In genomic region chr11:85234363-85234989, GRCm38 (mm10) we compare ENCODE assay signal across 8 mouse cellular contexts. TPM values are rescaled to one million over a fixed set of nuclear protein-coding genes. Genes with fewer than 3 reads are reported as not detected.
DNase-seq lines count a peak whose midpoint lies in the region; ATAC-seq and TF ChIP-seq lines count a peak whose summit lies in the region.

No protein-coding gene starts in this region.

- peak overlapping the region; percentile 99 for H3K4me3 ChIP-seq in hindbrain, embryonic 16.5 days (ENCODE audit: low read length)
- H3K4me3 ChIP-seq in left cerebral cortex, adult 2 months: peak overlapping the region; percentile 88
- peak overlapping the region; percentile 93 for H3K4me3 ChIP-seq in macrophage (ENCODE audit: inconsistent target)

- H3K9me3 ChIP-seq in hindbrain, embryonic 16.5 days (ENCODE audit: control insufficient read depth, low read length): no peaks in the 10 kb centered on the region

- ATAC-seq in hindbrain, embryonic 16.5 days: peak; percentile 97

- peak; percentile 61 for DNase-seq in WW6 (ENCODE audit: low read depth, low spot score)
- peak; percentile 89 to 90 for DNase-seq in cerebellum, postnatal 25 days
- DNase-seq in gastrocnemius, adult 18-20 months (ENCODE audit: low spot score): peak; percentile 81
- DNase-seq in left cerebral cortex, adult 2 months (ENCODE audit: extremely low spot score in 1 of 2, low spot score in 2 of 2): peak; percentile 80 to 82
- DNase-seq in right cerebral cortex, adult 2 months (ENCODE audit: low spot score in 2 of 2): peak; percentile 81 to 86
- peak; percentile 31 for DNase-seq in urinary bladder, postnatal 10 days (ENCODE audit: low spot score)

- peak overlapping the region; percentile 100 for H3K27ac ChIP-seq in hindbrain, embryonic 16.5 days (ENCODE audit: low read depth, low read length)
- H3K27ac ChIP-seq in left cerebral cortex, adult 2 months: peak overlapping the region; percentile 88
- H3K27ac ChIP-seq in macrophage: peak overlapping the region; percentile 62

- WGBS in hindbrain, embryonic 16.5 days: under 1% methylated on average over 52 of the region's 70 CpGs
- under 1% methylated on average over 70 of the region's 70 CpGs for WGBS in macrophage (ENCODE audit: missing documents)

- peak overlapping the region; percentile 97 for H3K9ac ChIP-seq in hindbrain, embryonic 16.5 days (ENCODE audit: low read depth, low read length)

- H3K27me3 ChIP-seq in hindbrain, embryonic 16.5 days (replicated peaks; ENCODE audit: control insufficient read depth, insufficient read depth, low read length): no peaks in the 10 kb centered on the region

- H3K36me3 ChIP-seq in hindbrain, embryonic 16.5 days (ENCODE audit: control insufficient read depth, insufficient read depth, low read length): no peaks in the 10 kb centered on the region
- H3K36me3 ChIP-seq in macrophage (ENCODE audit: inconsistent target): peaks cover 11% of the 10 kb centered on the region; the same call in 1 of the 2 replicates

- intact Hi-C loops in left cerebral cortex, adult 2 months (cut with DNase I): loop anchor here (2.0 kb wide), 1 partner anchor 76 kb away; the partner anchor contains the start of gene Ppm1d

- TF ChIP-seq CTCF in left cerebral cortex, adult 2 months (IDR thresholded peaks at IDR 0.05): no peak

- H3K79me2 ChIP-seq in macrophage (ENCODE audit: inconsistent target): peaks cover 59% of the 10 kb centered on the region

- peak overlapping the region; percentile 65 for H3K4me2 ChIP-seq in hindbrain, embryonic 16.5 days (ENCODE audit: low read length)

- H3K4me1 ChIP-seq in hindbrain, embryonic 16.5 days (ENCODE audit: control insufficient read depth, insufficient read depth, low read depth, low read length): peaks cover 13% of the 10 kb centered on the region

RNA-seq across cellular contexts. Expression of gene Appbp2, which starts 0.5 kb away (rescaled TPM):
- 10 to 100 TPM in 1 of 2 experiments, 1 to 10 TPM in 1; 7.1 to 10.1 TPM for total RNA-seq in gastrocnemius, adult 18-20 months (2021)
- polyA plus RNA-seq in hindbrain, embryonic 16.5 days (2015; fragmentation: Nextera tagmentation; extraction: Ambion mirVana): 46.4 and 47.0 TPM in 2 replicates
- total RNA-seq in left cerebral cortex, adult 2 months (2021): 10 to 100 TPM; 54.4 to 58.1 TPM
- total RNA-seq in macrophage (2018; cell fraction: chromatin; rRNA removed): 10 to 100 TPM; 11.5 to 34.5 (median 20.9) TPM
- 10 to 100 TPM; 18.8 to 27.0 (median 21.5) TPM for total RNA-seq in macrophage (2018; cell fraction: cytosol; rRNA removed)
- 10 to 100 TPM; 15.6 to 38.1 (median 26.5) TPM for total RNA-seq in macrophage (2018; cell fraction: nucleus; rRNA removed)
- polyA plus RNA-seq in macrophage (2018): 13.3 to 20.8 TPM (median 13.8 TPM) in 3 replicates

Comparison
In these comparisons a context has a peak if more than half of its experiments do, and no peak if none do; other contexts are left out.
1. Peak in every context shown above with its lines: DNase-seq, ATAC-seq, H3K4me3 ChIP-seq and H3K27ac ChIP-seq.
2. DNase-seq: peak in every context shown above with its lines; median percentile 90 in cerebellum, postnatal 25 days; 84 in right cerebral cortex, adult 2 months; 81 in gastrocnemius, adult 18-20 months; 81 in left cerebral cortex, adult 2 months; 61 in WW6; 31 in urinary bladder, postnatal 10 days.
3. RNA of gene Appbp2, which starts 0.5 kb away (total RNA-seq): 54.4 to 58.1 TPM in left cerebral cortex, adult 2 months; 7.1 to 10.1 TPM in gastrocnemius, adult 18-20 months; every median in the first group is over 4 times any median in the second.